Mouse (Mus musculus) olfactory bulb, adult 2 months (tissue): ENCODE data around the gene Foxk1.

Experiments
- CTCF ChIP-seq: fragments of 200-500 bp; IDR thresholded peaks from 2 replicates; pipeline ENCODE4 v1.5.1; 2012; ENCODE audit warnings: low read depth, mild to moderate bottlenecking, low read length, moderate library complexity; ENCODE audit not compliant: insufficient read depth
- POLR2A ChIP-seq: fragments of 200-500 bp; IDR thresholded peaks from 2 replicates; pipeline ENCODE4 v1.6.1; 2012; ENCODE audit warnings: mild to moderate bottlenecking, low read depth, low read length, moderate library complexity; ENCODE audit not compliant: insufficient read depth

DNA sequence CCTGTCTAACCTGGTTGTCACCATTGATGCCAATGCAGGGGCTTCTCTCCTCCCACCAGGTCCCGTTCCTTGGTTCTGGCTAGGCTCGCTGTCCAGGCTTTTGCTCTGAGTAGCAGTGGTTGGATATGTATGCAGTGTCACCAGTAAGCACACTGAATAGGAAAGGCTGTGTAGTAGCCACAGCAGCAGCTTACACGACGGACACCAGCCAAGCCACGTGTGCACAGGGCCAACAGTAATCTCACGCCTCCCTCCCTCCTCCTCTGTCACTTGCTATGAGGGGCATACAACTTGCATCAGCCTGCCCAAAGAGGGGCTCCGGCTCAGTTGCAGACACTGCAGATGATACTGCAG lies 108.7 kb downstream of the Foxk1 start:
- no peak for TF ChIP-seq CTCF
- TF ChIP-seq POLR2A, result no peak
